ENCODE assay signal across 8 mouse cellular contexts in genomic region chr1:167271304-167271703, GRCm38 (mm10). TPM values are rescaled to one million over a fixed set of nuclear protein-coding genes. Genes with fewer than 3 reads are reported as not detected.
DNase-seq lines count a peak whose midpoint lies in the region; ATAC-seq and TF ChIP-seq lines count a peak whose summit lies in the region.

No protein-coding gene starts in this region.

- peak overlapping the region; percentile 86; the same call in 1 of the 2 replicates for H3K27ac ChIP-seq in lung, embryonic 14.5 days (ENCODE audit: low read depth)
- peak overlapping the region; percentile 68; the same call in 1 of the 2 replicates for H3K27ac ChIP-seq in hindbrain, embryonic 14.5 days
- H3K27ac ChIP-seq in midbrain, embryonic 14.5 days (replicated peaks; ENCODE audit: low read depth, low read length): peak overlapping the region; percentile 21; the same call in 1 of the 2 replicates

- no peaks in the 10 kb centered on the region for H3K27me3 ChIP-seq in lung, embryonic 14.5 days (ENCODE audit: insufficient read depth, low read length)
- H3K27me3 ChIP-seq in hindbrain, embryonic 14.5 days (ENCODE audit: control insufficient read depth, insufficient read depth, low read length): no peaks in the 10 kb centered on the region
- no peaks in the 10 kb centered on the region for H3K27me3 ChIP-seq in midbrain, embryonic 14.5 days (ENCODE audit: control insufficient read depth, insufficient read depth, low read length)

- H3K9ac ChIP-seq in lung, embryonic 14.5 days: no peak overlapping the region
- H3K9ac ChIP-seq in hindbrain, embryonic 14.5 days: 0 out of 2 replicates have a peak overlapping the region, but pooled peaks have one; percentile 53
- no peak overlapping the region for H3K9ac ChIP-seq in midbrain, embryonic 14.5 days (replicated peaks; ENCODE audit: low read length)

- no peaks in the 10 kb centered on the region for H3K9me3 ChIP-seq in lung, embryonic 14.5 days (ENCODE audit: low read depth, low read length)
- no peaks in the 10 kb centered on the region for H3K9me3 ChIP-seq in hindbrain, embryonic 14.5 days (ENCODE audit: control insufficient read depth, low read length)
- no peaks in the 10 kb centered on the region for H3K9me3 ChIP-seq in midbrain, embryonic 14.5 days (ENCODE audit: control insufficient read depth, low read length)

- H3K4me1 ChIP-seq in lung, embryonic 14.5 days (ENCODE audit: insufficient read depth): peaks cover 43% of the 10 kb centered on the region
- H3K4me1 ChIP-seq in hindbrain, embryonic 14.5 days (replicated peaks; ENCODE audit: control insufficient read depth, insufficient read depth, low read length): peaks cover 24% of the 10 kb centered on the region
- peaks cover 31% of the 10 kb centered on the region for H3K4me1 ChIP-seq in midbrain, embryonic 14.5 days (ENCODE audit: control insufficient read depth, insufficient read depth, low read length)

- DNase-seq in lung, embryonic 14.5 days: no peak
- no peak for DNase-seq in lung, postnatal 10 days
- DNase-seq in c-Kit-positive CD71-positive TER-119-positive erythroid progenitor cells, embryonic 14.5 days (ENCODE audit: low spot score): peak; percentile 76
- no peak for DNase-seq in hindbrain, embryonic 14.5 days (ENCODE audit: low spot score)
- no peak for DNase-seq in midbrain, embryonic 14.5 days
- DNase-seq in MN1 (ENCODE audit: low spot score): no peak
- no peak for DNase-seq in kidney, postnatal 36 days
- DNase-seq in kidney, adult 18-20 months: no peak

- H3K4me2 ChIP-seq in lung, embryonic 14.5 days: peak overlapping the region; percentile 61
- H3K4me2 ChIP-seq in hindbrain, embryonic 14.5 days (replicated peaks): no peak overlapping the region; the same call in 1 of the 2 replicates
- peak overlapping the region; percentile 59 for H3K4me2 ChIP-seq in midbrain, embryonic 14.5 days (ENCODE audit: low read length)

- H3K4me3 ChIP-seq in lung, embryonic 14.5 days (ENCODE audit: low read depth, low read length): no peak overlapping the region
- no peak overlapping the region for H3K4me3 ChIP-seq in hindbrain, embryonic 14.5 days (replicated peaks; ENCODE audit: low read length)
- H3K4me3 ChIP-seq in midbrain, embryonic 14.5 days (replicated peaks; ENCODE audit: low read depth, low read length): no peak overlapping the region

- 34% methylated on average over 4 of the region's 4 CpGs for WGBS in lung, embryonic 14.5 days
- WGBS in hindbrain, embryonic 14.5 days: 32% methylated on average over 4 of the region's 4 CpGs
- WGBS in midbrain, embryonic 14.5 days: 47% methylated on average over 4 of the region's 4 CpGs

- ATAC-seq in lung, embryonic 14.5 days (ENCODE audit: insufficient read depth): peak; percentile 1; the same call in 1 of the 2 replicates
- no peak for ATAC-seq in hindbrain, embryonic 14.5 days (ENCODE audit: low FRiP score)
- no peak for ATAC-seq in midbrain, embryonic 14.5 days (ENCODE audit: low FRiP score, low TSS enrichment)

- TF ChIP-seq CTCF in lung, embryonic 14.5 days (IDR thresholded peaks at IDR 0.05; ENCODE audit: low read depth): no peak

- no peaks in the 10 kb centered on the region for H3K36me3 ChIP-seq in lung, embryonic 14.5 days (ENCODE audit: insufficient read depth)
- H3K36me3 ChIP-seq in hindbrain, embryonic 14.5 days (replicated peaks; ENCODE audit: control insufficient read depth, insufficient read depth): no peaks in the 10 kb centered on the region
- no peaks in the 10 kb centered on the region for H3K36me3 ChIP-seq in midbrain, embryonic 14.5 days (ENCODE audit: control insufficient read depth, insufficient read depth, low read length)

RNA-seq across cellular contexts. Expression of gene Uck2, which starts 13.8 kb away (rescaled TPM):
- 98.3 and 98.8 TPM in 2 replicates for polyA plus RNA-seq in lung, embryonic 14.5 days (2014; fragmentation: Nextera tagmentation; extraction: Ambion mirVana)
- 48.8 and 49.6 TPM in 2 replicates for polyA plus RNA-seq in hindbrain, embryonic 14.5 days (2014; fragmentation: Nextera tagmentation; extraction: Ambion mirVana)
- 51.1 and 54.1 TPM in 2 replicates for polyA plus RNA-seq in midbrain, embryonic 14.5 days (2014; fragmentation: Nextera tagmentation; extraction: Ambion mirVana)

RNA-seq across cellular contexts. Expression of gene Tmco1, which starts 36.9 kb away (rescaled TPM):
- 91.5 and 93.1 TPM in 2 replicates for polyA plus RNA-seq in lung, embryonic 14.5 days (2014; fragmentation: Nextera tagmentation; extraction: Ambion mirVana)
- 67.8 and 72.0 TPM in 2 replicates for polyA plus RNA-seq in hindbrain, embryonic 14.5 days (2014; fragmentation: Nextera tagmentation; extraction: Ambion mirVana)
- 65.4 and 69.0 TPM in 2 replicates for polyA plus RNA-seq in midbrain, embryonic 14.5 days (2014; fragmentation: Nextera tagmentation; extraction: Ambion mirVana)

Comparison
In these comparisons a context has a peak if more than half of its experiments do, and no peak if none do; other contexts are left out.
1. H3K27ac ChIP-seq: peak in every context shown above with its lines; median percentile 86 in lung, embryonic 14.5 days; 68 in hindbrain, embryonic 14.5 days; 21 in midbrain, embryonic 14.5 days.